ENCODE assay signal across 13 mouse cellular contexts in genomic region chr5:107340404-107340803, GRCm38 (mm10).
"Had no signal": no experiment of that assay in that cellular context is flagged by ENCODE, and none has a peak within 500 bp of the region (broad histone marks: within the 10 kb centered on the region; RNA-seq: fewer than 3 reads in every experiment).

No protein-coding gene starts in this region.

- H3K36me3 ChIP-seq: kidney, embryonic 15.5 days; liver, embryonic 12.5 days; midbrain, embryonic 10.5 days had no signal

- DNase-seq: kidney, adult 11 months; kidney, postnatal 25 days; lung, postnatal 14 days; midbrain, embryonic 14.5 days; right cerebral cortex, postnatal 4 days; spleen, adult 18-20 months; thymus, adult 2 months; thymus, postnatal 25 days had no signal

- H3K4me2 ChIP-seq: kidney, embryonic 15.5 days; liver, embryonic 12.5 days had no signal

- H3K9me3 ChIP-seq: kidney, embryonic 15.5 days; liver, embryonic 12.5 days; midbrain, embryonic 10.5 days had no signal

- ATAC-seq: liver, embryonic 12.5 days had no signal

- H3K4me1 ChIP-seq: kidney, embryonic 15.5 days; liver, embryonic 12.5 days; midbrain, embryonic 10.5 days had no signal

- H3K27ac ChIP-seq: kidney, embryonic 15.5 days; left cerebral cortex, adult 2 months; liver, embryonic 12.5 days; midbrain, embryonic 10.5 days had no signal

- H3K27me3 ChIP-seq: kidney, embryonic 15.5 days; liver, embryonic 12.5 days had no signal

- H3K9ac ChIP-seq: kidney, embryonic 15.5 days; liver, embryonic 12.5 days had no signal

- H3K4me3 ChIP-seq: kidney, embryonic 15.5 days; left cerebral cortex, adult 2 months; liver, embryonic 12.5 days; midbrain, embryonic 10.5 days; myocyte had no signal
